Mouse (Mus musculus): ENCODE measurements at regions not wholly inside any gene's neighbourhood (a gene's known extent, or its start where the extent isn't known, plus 50 kb on each side); places are given as distances from the start of the nearest gene placed in this dataset.

- no peak for DNase-seq (ENCODE audit: low read depth, low spot score)
Observed at GRCm38 (mm10) chr9:52301521-52301920, 133.1 kb upstream of the Zc3h12c start.

GRCm38 (mm10) chr9:52298329-52298728 is 130.0 kb upstream of the Zc3h12c start:
- DNase-seq (ENCODE audit: low read depth, low spot score) = peak; percentile 51

- DNase-seq (ENCODE audit: low read depth, low spot score) = no peak
Observed at GRCm38 (mm10) chr9:52294699-52295098, 126.3 kb upstream of the Zc3h12c start.

GRCm38 (mm10) chr9:52289069-52289468 is 120.7 kb upstream of the Zc3h12c start:
- no peak for DNase-seq (ENCODE audit: low read depth, low spot score)

GRCm38 (mm10) chr9:52287761-52288275 is 119.4 kb upstream of the Zc3h12c start:
- no peak for DNase-seq (ENCODE audit: low read depth, low spot score)

- peak; percentile 59 for DNase-seq (ENCODE audit: low read depth, low spot score)
Observed at GRCm38 (mm10) chr9:52287246-52287651, 118.9 kb upstream of the Zc3h12c start.

- DNase-seq (ENCODE audit: low read depth, low spot score) = no peak
Observed at GRCm38 (mm10) chr9:52286104-52286503, 117.7 kb upstream of the Zc3h12c start.

- DNase-seq (ENCODE audit: low read depth, low spot score) = no peak
Observed at GRCm38 (mm10) chr9:52283558-52283957, 115.2 kb upstream of the Zc3h12c start.

GRCm38 (mm10) chr9:52280995-52281394 is 112.6 kb upstream of the Zc3h12c start:
- no peak for DNase-seq (ENCODE audit: low read depth, low spot score)

- DNase-seq (ENCODE audit: low read depth, low spot score) = no peak
Observed at GRCm38 (mm10) chr9:52280556-52280955, 112.2 kb upstream of the Zc3h12c start.

- no peak for DNase-seq (ENCODE audit: low read depth, low spot score)
Observed at GRCm38 (mm10) chr9:52278701-52279023, 110.3 kb upstream of the Zc3h12c start.

- peak; percentile 69 for DNase-seq (ENCODE audit: low read depth, low spot score)
Observed at GRCm38 (mm10) chr9:52277954-52278700, 109.8 kb upstream of the Zc3h12c start.

GRCm38 (mm10) chr9:52273994-52274393 is 105.6 kb upstream of the Zc3h12c start:
- no peak for DNase-seq (ENCODE audit: low read depth, low spot score)

GRCm38 (mm10) chr9:52272668-52273067 is 104.3 kb upstream of the Zc3h12c start:
- no peak for DNase-seq (ENCODE audit: low read depth, low spot score)

- DNase-seq (ENCODE audit: low read depth, low spot score) = no peak
Observed at GRCm38 (mm10) chr9:52271345-52272116, 103.2 kb upstream of the Zc3h12c start.

GRCm38 (mm10) chr9:52261538-52261937 is 93.2 kb upstream of the Zc3h12c start:
- DNase-seq (ENCODE audit: low read depth, low spot score) = no peak

- peak; percentile 33 for DNase-seq (ENCODE audit: low read depth, low spot score)
Observed at GRCm38 (mm10) chr9:52259459-52259858, 91.1 kb upstream of the Zc3h12c start.

- DNase-seq (ENCODE audit: low read depth, low spot score) = no peak
Observed at GRCm38 (mm10) chr9:52255692-52256091, 87.3 kb upstream of the Zc3h12c start.

- DNase-seq (ENCODE audit: low read depth, low spot score) = no peak
Observed at GRCm38 (mm10) chr9:52254475-52254874, 86.1 kb upstream of the Zc3h12c start.

GRCm38 (mm10) chr9:52251455-52251854 is 83.1 kb upstream of the Zc3h12c start:
- DNase-seq (ENCODE audit: low read depth, low spot score) = no peak

GRCm38 (mm10) chr9:52246712-52247111 is 78.3 kb upstream of the Zc3h12c start:
- DNase-seq (ENCODE audit: low read depth, low spot score) = no peak

- DNase-seq (ENCODE audit: low read depth, low spot score) = no peak
Observed at GRCm38 (mm10) chr9:52244081-52244480, 75.7 kb upstream of the Zc3h12c start.

GRCm38 (mm10) chr9:52243032-52243431 is 74.7 kb upstream of the Zc3h12c start:
- no peak for DNase-seq (ENCODE audit: low read depth, low spot score)

All from ZHBTc4 (cell line).